Mouse (Mus musculus) G1E (cell line): ENCODE data around the gene Eaf1. TPM values are rescaled to one million over a fixed set of nuclear protein-coding genes. Genes with fewer than 3 reads are reported as not detected.

Experiments used
- ATAC-seq: 2 replicates; pipeline ENCODE4 v1.8.0; 2016; ENCODE audit warnings: mild to moderate bottlenecking; ENCODE audit not compliant: insufficient number of reproducible peaks, poor library complexity, low FRiP score, severe bottlenecking; ENCODE audit errors: extremely low read depth
- DNase-seq: peaks from one replicate; pipeline ENCODE4 v3.0.0; 2012; ENCODE audit warnings: low spot score
- H3K27me3 ChIP-seq: 2 replicates; pipeline ENCODE4 v1.6.1; 2012; ENCODE audit warnings: mild to moderate bottlenecking, low read length, inconsistent platforms; ENCODE audit not compliant: insufficient read depth
- H3K36me3 ChIP-seq: replicated peaks from 2 replicates; pipeline ENCODE3; 2012; ENCODE audit warnings: mild to moderate bottlenecking, inconsistent platforms
- H3K4me1 ChIP-seq: 2 replicates; pipeline ENCODE4 v1.6.1; 2012; ENCODE audit warnings: low read depth, low read length, inconsistent platforms, mixed read lengths; ENCODE audit not compliant: insufficient read depth
- H3K4me3 ChIP-seq: 2 replicates; pipeline ENCODE4 v1.5.1; 2012; ENCODE audit warnings: low read depth, mild to moderate bottlenecking, inconsistent platforms, low read length, moderate library complexity, mixed read lengths
- H3K9me3 ChIP-seq: replicated peaks from 2 replicates; pipeline ENCODE4 v1.6.1; 2012; ENCODE audit warnings: inconsistent platforms
- CTCF ChIP-seq: IDR thresholded peaks from 2 replicates; pipeline ENCODE4 v1.5.1; 2012; ENCODE audit warnings: low read depth, low read length, inconsistent platforms, mixed read lengths
- GATA1 ChIP-seq: IDR thresholded peaks from 2 replicates; pipeline ENCODE4 v1.6.1; 2012; ENCODE audit warnings: borderline replicate concordance, low read length, inconsistent platforms, mixed read lengths
- GATA2 ChIP-seq: IDR thresholded peaks from 2 replicates; pipeline ENCODE4 v1.6.1; 2012; ENCODE audit warnings: low read depth, low read length, inconsistent platforms, borderline replicate concordance
- POLR2AphosphoS5 ChIP-seq: IDR thresholded peaks from 2 replicates; pipeline ENCODE4 v1.6.1; 2012; ENCODE audit warnings: low read depth, low read length, inconsistent platforms; ENCODE audit not compliant: insufficient replicate concordance
- TAL1 ChIP-seq: conservative IDR thresholded peaks from 2 replicates; pipeline ENCODE4 v1.6.1; 2012; ENCODE audit warnings: low read depth, low read length, inconsistent platforms, mixed read lengths
- polyA plus RNA-seq: library from polyadenylated mRNA; stranded (reverse); fragments of >175 nt; gene quantifications from 2 replicates; pipeline ENCODE4 v1.2.3, GENCODE M21; 2012
- total RNA-seq, 2 experiments: library from RNA; stranded (forward) in 1 of 2; stranded (reverse) in 1 of 2; fragments of 200-1000 nt in 1 of 2; fragments of >200 nt in 1 of 2; fragmentation: Nextera tagmentation in 1 of 2; gene quantifications; 2 replicates each; pipeline ENCODE4 v1.2.3; 2014 to 2017

Gene Eaf1
- total and polyA plus RNA-seq, 3 experiments: 32.8 to 182 (median 49.0) TPM

DNA sequence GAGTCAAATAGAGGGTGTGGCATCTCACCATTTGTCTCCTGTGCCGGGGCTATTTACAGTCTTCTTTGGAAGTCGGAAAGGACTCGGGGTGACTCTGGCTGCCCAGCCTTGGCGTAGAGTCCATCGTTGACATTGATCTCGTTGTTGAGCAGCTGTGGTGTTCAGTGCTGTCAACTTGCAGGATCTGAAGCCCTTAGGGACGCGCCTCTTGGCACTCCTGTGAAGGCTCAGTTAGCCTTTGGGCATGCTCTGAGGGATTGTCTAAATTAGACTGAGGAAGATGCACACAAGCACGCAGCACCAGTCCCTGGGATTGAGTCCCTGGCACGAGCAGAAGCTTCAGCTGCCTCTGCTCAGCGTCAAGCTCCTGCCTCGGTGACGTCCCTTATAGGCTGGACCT lies 9.2 kb downstream of the Eaf1 start:
- Histone ChIP-seq H3K27me3 (no peaks in the 10 kb centered on the region), H3K4me3 (no peak overlapping the region), H3K9me3 (no peaks in the 10 kb centered on the region), H3K4me1 (peaks cover 6% of the 10 kb centered on the region), H3K36me3 (peaks cover 99% of the 10 kb centered on the region)
- TF ChIP-seq GATA2: no peak
- ATAC-seq (no peak), DNase-seq (no peak)

DNA sequence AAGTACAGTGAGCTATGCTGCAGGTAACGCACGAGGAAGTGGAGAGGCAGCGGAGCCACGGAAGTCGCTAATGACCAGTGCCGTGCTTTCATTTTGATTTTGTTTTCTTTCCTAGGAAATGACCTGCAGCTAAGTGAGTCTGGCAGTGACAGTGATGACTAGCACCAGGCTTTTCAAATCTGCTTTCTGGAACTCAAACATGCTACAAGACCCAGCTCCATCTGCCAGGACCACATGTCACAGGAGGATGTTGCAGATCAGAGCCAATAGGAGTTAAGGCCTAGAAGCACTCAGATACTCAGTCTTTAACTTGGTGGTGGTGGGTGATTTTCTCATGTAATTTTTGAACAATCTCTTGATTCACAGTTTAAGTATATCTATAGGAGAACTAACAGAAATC lies 12.3 kb downstream of the Eaf1 start:
- Histone ChIP-seq H3K36me3 (peaks cover 93% of the 10 kb centered on the region), H3K9me3 (no peaks in the 10 kb centered on the region), H3K27me3 (no peaks in the 10 kb centered on the region), H3K4me3 (no peak overlapping the region), H3K4me1 (peaks cover 2% of the 10 kb centered on the region; the same call in 1 of the 2 replicates)
- TF ChIP-seq GATA2 (no peak), CTCF (no peak), POLR2AphosphoS5 (no peak), TAL1 (no peak), GATA1 (no peak)
- ATAC-seq (no peak), DNase-seq (no peak)

DNA sequence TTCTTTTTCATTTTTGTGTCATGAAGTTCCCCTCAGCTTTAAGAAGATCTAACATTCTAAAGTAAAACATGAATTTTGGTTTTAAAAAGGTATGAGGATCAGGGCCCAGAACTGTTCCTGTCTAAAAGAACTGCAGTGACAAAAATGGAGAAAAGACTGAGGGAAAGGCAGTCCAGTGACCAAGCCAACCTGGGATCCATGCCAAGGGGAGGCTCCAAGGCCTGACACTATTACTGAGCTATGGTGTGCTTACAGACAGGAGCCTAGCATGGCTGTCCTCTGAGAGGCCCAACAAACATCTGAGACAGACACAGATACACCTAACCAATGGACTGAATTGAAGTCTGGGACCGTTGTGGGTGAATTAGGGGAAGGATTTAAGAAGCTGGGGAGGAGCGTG lies 15.7 kb downstream of the Eaf1 start:
- ATAC-seq (no peak), DNase-seq (no peak)
- peaks cover 64% of the 10 kb centered on the region for H3K36me3 ChIP-seq
- TF ChIP-seq GATA1 (no peak), GATA2 (no peak), TAL1 (no peak), POLR2AphosphoS5 (no peak), CTCF (no peak)
- no peaks in the 10 kb centered on the region for H3K27me3 ChIP-seq
- peaks cover 2% of the 10 kb centered on the region; the same call in 1 of the 2 replicates for H3K4me1 ChIP-seq
- no peak overlapping the region for H3K4me3 ChIP-seq
- no peaks in the 10 kb centered on the region for H3K9me3 ChIP-seq

DNA sequence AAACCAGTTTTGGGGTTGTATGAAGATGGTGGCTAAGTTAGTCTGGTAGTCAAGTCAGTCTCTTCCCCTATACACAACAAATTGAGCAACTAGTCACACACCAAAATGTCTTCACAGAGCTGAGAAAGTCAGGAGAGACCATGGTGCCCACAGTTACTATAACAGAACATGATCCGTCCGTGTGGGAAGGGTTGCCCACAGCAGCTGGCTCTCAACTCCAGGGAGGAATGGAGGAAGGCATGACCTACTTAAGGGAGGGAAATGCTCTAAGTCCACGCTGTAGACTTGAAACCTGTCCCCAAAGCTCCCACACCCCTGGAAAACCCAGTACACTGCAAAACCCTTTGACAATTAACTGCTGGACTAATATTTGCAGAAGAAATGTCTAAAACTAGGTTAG lies 16.1 kb downstream of the Eaf1 start:
- no peak for DNase-seq

DNA sequence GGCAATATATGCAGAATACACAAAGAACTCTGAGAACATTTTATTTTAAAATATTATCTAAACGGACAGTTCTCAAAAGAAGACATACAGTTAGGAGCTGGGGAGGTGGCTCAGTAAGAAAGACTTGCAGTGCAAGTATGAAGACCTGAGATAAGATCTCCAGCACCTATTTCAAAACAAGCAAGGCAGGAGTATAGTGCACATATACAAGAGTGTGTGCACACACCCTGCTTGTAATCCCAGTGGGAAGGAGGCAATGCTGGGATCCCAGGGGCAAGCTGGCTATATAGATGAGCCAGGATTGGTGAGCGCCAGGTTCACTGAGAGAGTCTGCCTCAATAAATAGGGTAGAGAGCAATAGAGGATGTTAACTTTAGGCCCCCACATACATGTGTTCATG lies 21.7 kb downstream of the Eaf1 start:
- H3K36me3 ChIP-seq: peaks cover 9% of the 10 kb centered on the region
- peaks cover 20% of the 10 kb centered on the region for H3K27me3 ChIP-seq

More for the DNA sequence above, 16.1 kb downstream of the Eaf1 start:
- Histone ChIP-seq H3K9me3 (no peaks in the 10 kb centered on the region), H3K36me3 (peaks cover 60% of the 10 kb centered on the region), H3K4me1 (0 out of 2 replicates have a peak, but pooled peaks cover 2% of the 10 kb centered on the region), H3K4me3 (no peak overlapping the region), H3K27me3 (no peaks in the 10 kb centered on the region)
- TF ChIP-seq GATA2 (no peak), POLR2AphosphoS5 (no peak), TAL1 (no peak), GATA1 (no peak), CTCF (no peak)
- no peak for ATAC-seq

DNA sequence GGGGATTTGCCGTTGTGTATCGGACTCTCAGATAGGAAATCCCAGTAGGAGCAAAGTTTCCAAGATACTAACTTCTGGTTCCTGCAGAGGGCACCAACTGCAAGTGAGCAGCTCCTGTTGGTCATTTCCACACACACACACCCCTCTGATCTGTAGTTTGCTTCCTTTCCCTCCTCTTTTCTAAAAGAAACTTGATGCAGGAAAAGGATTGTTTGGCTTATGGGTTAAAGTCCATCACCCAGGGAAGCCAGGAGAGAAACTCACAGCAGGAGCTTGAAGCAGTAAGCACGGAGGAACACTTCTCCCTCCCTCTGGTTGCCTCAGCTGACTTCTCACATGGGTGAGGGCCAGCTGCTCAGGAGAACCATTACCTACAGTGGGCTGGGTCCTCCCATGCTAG lies 25.0 kb downstream of the Eaf1 start:
- Histone ChIP-seq H3K4me1 (no peaks in the 10 kb centered on the region), H3K9me3 (no peaks in the 10 kb centered on the region), H3K27me3 (peaks cover 44% of the 10 kb centered on the region), H3K4me3 (no peak overlapping the region), H3K36me3 (no peaks in the 10 kb centered on the region)
- no peak for TF ChIP-seq GATA1
- no peak for TF ChIP-seq POLR2AphosphoS5
- TF ChIP-seq CTCF: no peak
- TF ChIP-seq TAL1: no peak
- TF ChIP-seq GATA2: no peak
- ATAC-seq (no peak), DNase-seq (no peak)

More for the DNA sequence above, 21.7 kb downstream of the Eaf1 start:
- Histone ChIP-seq H3K9me3 (no peaks in the 10 kb centered on the region), H3K4me1 (no peaks in the 10 kb centered on the region), H3K4me3 (no peak overlapping the region)
- DNase-seq: no peak
- ATAC-seq: no peak
- no peak for TF ChIP-seq GATA2
- no peak for TF ChIP-seq TAL1
- TF ChIP-seq POLR2AphosphoS5: no peak
- TF ChIP-seq GATA1: no peak
- no peak for TF ChIP-seq CTCF

DNA sequence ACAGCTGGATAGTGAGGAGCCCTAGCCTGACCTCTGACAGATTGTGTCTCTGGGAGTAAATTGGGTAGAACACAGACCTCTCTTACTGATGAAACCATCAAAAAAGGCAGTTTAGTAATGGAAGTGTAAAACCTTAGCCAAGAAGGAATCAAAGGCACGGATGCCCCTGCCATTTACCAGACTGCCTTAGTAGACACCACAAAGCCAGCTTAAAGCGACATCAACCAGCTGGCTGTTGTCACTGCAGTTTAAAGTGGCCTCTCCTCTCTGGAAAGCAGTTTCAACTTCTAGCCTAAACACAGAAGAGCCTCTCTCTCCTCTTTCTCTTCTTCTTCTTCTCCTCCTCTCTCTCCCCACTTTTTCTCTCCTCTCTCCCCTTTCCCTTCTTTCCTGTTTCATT lies 27.1 kb downstream of the Eaf1 start:
- TF ChIP-seq POLR2AphosphoS5 (no peak), TAL1 (no peak), GATA1 (no peak), GATA2 (no peak), CTCF (no peak)
- Histone ChIP-seq H3K36me3 (no peaks in the 10 kb centered on the region), H3K9me3 (no peaks in the 10 kb centered on the region), H3K27me3 (peaks cover 54% of the 10 kb centered on the region), H3K4me1 (no peaks in the 10 kb centered on the region), H3K4me3 (no peak overlapping the region)
- no peak for DNase-seq
- ATAC-seq: no peak
